Mouse (Mus musculus): ENCODE results near the gene Flt3l.
A peak's percentile ranks its signal among the peaks of the same experiment; 100 is the strongest.
"Not testable (repeated sequence)": the region's sequence is repeated elsewhere in the genome, so short reads cannot be mapped to it uniquely, and the experiment has no call there.

Gene Flt3l

DNA sequence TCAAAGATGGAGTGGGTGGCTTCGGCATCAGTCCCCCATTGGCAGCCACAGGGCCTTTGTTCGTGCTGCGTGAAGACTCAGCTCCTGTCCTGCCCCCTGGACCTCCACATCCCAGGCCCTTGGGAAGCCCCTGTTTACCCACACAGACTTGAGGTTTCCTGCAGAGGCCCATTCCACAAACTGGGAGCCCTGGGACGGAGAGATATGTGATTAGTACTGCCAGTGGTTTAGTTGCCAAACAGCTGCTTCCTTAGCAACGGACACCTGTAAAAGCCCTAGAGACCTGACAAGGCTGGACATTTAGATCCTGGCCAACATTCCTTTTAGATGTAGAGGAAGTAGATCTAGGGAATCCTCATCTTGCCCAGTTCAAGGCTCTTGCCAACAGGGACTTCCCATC lies 5.7 kb upstream of the Flt3l start:
- DNase-seq (ENCODE audit: low spot score): no peak

DNA sequence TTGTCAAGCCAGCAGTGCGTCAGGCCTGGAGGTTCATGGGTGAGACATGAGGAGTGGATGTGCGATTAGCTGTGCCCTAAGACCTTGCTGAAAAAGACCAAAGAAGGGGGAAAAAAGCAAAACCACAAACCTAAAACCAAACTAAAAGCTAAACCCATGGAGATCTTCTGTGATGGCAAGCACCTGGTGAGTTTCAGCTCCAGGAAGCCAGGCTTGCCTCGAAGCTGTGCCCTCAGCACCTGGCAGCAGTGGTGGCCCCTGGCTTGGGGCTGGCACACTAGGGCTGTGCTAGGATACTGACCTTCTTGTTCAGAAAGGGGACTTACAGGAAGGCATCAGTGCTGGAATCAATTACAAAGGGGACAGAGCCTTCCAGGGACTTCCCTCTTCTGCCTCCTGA lies 5.1 kb upstream of the Flt3l start:
- no peak for DNase-seq (ENCODE audit: low spot score)

DNA sequence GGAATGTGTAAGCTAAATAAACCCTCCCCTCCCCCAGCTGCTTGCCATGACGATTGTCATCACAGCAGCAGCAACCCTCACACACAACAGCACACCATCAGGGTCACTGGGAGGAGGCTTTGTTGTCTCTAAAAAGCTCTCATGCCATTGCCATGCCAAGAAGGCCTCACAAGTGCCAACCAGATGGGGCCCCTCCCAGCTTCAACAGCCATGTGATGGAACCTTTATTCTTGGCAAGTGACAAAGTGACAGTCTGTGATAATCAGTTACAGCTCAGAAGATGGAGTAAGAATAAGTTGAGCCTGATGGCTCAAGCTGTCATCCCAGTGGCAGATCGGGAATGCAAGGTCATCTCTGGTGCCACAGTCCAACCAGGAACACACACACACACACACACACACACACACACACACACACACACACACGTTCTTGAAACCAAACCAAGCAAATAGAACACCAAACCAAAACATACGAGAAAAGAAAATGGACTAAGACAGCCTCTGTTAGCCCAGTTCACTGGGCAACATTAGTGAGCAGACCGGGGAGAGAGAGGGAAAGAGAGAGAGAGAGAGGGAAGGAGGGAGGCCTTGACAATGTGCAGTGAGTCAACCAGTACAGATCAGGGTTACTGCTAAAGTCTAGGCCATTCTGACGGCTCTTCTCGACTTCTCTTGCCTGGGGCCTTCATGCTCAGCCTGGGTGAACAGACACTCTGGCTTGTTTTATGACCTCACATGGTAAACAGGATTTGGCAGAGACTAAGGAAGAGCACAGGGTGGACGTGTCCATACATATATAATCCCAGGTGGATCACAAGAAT lies 3.9 kb upstream of the Flt3l start:
- DNase-seq (ENCODE audit: low spot score): no peak

DNA sequence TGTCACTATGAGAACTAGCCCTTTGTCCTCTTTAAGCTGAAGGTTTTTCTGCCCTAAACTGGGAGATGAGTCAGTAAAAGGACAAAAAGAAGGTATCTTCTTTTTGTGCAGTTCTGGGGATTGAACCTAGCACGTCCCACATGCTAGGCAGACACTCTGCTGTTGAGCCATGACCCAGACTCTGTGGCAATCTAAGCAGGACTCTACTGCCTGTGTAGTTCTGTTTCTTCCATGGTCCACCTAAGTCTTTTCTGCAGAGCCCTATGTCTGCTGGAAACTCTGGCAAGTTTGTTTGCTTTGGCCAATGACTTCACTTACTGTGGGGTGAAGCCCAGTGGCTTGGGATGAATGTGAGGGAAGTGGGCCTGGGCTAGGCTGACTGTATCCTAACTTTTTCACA lies 2.2 kb upstream of the Flt3l start:
- no peak for DNase-seq (ENCODE audit: low spot score)

DNA sequence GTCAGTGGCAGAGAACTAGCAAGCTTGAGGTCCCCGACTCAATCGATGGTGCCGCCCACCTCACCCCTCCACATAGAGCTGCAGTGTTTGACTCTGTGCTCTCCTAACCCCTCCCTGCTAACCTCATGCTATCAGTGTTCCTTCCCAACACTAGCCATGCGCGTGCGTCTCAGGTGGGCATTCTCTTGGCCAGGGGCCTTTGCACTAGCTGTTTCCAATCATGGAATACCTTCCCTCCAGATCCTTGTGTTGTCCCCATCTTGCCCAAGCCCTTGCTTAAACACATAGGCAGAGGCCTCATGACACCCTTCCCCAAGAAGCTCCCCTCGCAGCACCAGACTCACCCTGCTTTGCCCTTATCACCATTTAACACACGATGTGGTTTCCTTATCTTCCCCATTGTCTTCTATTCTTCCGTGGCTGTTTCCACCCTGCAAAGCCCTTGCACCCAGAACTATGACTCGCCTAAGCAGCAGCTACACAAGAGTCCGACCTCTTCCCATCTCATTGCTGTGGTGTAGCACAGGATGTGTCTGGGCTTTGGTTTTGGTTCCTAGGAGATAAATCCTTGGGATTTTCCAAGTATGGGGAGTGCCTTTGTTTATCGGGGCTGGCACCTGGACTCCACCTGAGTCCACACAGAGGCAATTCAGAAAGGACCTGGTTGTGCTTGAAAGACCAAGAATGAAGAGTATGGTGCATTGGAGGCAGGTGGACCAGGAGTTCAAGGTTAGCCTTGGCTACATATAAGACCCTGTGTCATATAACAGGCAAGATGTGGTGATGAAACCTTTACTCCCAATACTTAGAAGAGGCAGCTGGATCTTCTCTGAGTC lies 1.2 kb upstream of the Flt3l start:
- DNase-seq (ENCODE audit: low spot score): no peak

DNA sequence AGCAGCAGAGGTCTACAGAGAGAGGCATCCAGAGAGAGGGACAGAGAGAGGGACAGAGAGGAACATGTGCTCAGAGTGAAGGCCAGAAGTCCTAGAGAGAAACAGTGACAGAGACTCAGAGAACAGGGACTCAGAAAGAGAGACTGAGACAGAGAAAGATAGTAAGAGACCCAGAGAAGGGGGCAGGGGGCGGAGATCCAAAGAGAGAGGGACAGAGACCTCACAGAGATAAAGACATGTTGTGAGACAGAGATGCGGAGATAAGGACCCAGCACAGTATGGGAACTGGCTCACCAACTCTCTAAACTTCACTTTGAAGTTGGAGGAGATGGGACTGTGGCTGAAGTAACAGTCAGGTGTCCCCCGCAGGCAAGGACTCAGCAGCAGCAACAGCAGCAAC lies 862 bp downstream of the Flt3l start:
- DNase-seq (ENCODE audit: low spot score): no peak

DNA sequence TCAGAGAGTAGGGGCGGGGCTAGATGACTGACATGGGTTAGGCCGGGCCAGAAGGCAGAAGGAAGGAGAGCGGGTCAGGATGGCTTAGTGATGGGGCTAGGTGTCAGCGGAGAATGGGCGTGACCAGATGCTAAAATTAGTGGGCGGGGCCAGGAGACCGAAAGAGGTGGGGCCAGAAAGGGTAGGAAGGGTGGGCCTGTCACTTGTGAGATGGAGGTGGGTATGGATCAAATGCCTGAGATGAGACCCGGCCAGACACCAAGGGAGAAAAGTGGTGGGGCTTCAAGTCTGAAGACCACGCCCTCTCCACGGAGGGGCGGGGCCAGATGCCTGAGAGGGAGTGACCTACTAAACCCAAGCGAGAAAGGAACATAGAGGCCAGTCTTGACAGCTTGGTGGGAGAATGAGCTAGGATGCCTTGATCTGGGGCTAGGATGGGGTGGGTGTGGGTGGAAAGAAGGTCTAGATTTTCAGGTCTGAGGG lies 1.6 kb downstream of the Flt3l start:
- no peak for DNase-seq (ENCODE audit: low spot score)

DNA sequence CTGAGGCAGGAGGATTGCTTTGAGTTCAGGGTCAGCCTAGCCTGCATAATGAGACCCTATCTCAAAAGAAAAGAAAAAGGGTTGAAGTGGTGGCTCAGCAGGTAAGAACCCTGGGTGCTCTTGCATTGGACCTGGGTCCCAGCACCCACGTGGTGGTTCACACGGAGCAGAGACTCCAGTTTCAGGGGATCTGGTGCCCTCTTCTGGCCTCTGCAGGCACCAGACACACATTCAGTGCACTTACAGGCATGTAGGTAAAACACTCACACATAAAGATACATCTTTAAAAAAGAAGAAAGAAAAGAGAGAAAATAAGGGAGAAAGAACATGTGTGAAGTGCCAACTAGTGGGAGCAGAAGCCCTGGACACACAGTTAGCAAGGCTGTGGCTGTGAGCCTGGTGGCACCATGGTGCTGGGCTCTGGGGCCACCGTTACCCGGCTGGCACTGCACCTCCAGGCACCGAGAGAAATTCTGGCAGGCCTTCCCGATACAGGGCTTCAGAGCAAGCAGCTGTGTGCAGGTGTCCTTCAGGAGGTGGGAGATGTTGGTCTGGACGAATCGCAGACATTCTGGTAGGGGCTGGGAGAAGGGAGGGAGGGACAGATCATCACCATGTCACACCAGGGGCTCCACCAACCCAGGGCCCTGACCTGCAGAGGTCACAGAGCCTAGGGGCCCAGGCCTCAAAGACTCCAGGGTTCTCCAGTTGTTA lies 2.6 kb downstream of the Flt3l start:
- no peak for DNase-seq (ENCODE audit: low spot score)

DNA sequence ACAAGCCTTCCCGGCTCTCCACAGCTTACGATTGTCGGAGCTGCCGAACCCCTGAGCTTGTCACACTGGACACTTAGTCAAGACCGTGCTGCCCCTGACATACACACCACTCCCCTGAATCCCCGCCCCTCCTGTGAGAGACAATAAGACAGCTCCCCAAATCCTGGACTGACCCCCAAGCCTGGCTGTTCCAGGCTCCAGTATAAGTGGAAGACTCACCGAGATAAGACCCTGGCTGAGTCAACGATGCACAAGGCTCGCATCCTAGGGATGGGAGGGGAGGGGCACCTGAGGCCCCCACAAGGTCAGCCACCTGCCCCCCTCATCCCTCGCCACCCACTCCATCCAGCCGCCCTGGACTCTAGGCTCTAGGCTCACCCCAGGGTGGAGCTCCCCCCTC lies 4.4 kb downstream of the Flt3l start:
- no peak for DNase-seq (ENCODE audit: low spot score)

DNA sequence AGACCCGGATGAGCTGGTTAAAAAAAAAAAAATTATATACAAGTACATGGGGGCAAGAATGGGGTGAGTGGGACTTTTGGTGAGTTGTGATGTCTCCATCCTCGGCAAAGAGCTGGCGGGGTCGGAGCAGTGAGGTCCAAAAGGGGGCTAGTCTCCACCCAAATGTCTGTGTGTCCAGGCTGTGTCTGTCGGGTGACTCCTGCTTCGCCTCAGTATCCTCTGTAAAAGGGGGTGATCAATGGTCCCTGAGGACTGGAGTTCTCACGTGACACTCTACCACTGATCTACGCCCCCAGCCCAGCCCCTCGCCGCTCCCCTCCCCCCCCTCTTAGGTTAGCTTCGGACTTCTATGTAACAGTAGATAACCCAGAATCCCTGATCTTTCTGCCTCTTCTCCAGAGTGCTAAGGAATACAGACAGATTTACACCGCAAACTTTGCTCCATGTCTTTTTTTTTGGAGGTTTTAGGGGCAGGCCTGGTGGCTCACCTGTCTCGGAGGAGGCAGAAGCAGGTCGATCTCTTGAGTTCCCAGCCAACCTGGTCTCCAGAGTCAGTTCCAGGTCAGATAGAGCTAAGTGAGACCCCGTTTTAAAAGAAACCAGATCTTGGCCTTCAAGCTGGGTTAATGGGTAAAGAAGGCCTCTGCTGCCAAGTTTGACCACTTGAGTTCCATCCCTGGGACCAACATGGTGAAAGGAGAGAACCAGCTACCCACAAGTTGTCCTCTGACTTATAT lies 6.3 kb downstream of the Flt3l start:
- DNase-seq (ENCODE audit: low spot score): no peak

DNA sequence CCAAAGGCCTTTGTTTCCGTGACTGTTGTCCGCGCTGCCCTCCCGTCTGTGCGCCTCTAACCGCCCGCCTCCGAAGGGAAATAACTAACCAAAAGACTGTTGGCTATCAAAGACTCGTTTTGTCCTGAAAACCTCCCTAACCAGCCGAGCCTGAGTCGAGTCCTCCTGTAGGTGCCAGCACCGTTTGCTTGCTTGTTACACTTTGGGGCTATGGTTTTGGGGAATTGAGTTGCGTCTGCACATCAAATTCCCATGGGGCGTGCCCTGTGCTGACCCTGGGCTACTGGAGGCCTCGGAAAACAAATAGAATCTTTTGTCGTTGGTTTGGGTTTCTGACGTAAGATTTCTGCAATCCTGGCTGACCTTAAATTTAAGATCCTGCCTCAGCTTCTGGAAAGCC lies 6.9 kb downstream of the Flt3l start:
- no peak for DNase-seq (ENCODE audit: low spot score)

DNA sequence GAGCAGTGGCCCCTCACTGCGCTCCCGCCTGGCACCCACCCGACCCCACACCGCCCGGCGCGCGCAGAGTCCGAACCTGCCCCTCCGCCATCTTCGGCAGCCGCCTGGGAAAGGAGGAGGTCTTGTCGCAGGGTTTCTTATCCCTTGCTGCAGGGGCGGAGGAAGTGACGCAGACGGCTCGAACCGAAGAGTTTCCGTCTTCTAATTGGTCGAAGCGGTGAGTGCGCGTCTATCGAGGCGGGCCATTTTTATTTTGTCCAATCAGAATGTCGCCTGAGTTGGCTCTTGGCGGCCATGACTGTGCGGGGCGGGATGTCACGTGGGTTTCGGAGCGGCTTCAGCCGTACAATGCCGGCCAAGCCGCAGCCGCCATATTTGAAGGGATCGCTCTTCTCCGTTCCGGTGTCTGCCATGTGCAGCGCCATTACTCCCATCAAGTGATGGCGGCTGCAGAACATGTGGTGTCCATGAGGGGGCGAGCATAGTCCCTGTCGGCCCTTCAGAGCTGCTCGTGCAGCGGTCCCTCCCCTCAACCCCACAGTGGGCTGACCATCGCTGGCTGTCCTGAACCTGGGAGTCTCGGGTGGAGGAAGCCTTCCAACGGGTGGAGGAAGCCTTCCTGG lies 7.5 kb downstream of the Flt3l start, which contains the start of gene Rpl13a:
Gene Rpl13a (minus strand): TSS at position 138 of the 623 bp plus-strand sequence.
- peak; percentile 97 for DNase-seq (ENCODE audit: low spot score)

DNA sequence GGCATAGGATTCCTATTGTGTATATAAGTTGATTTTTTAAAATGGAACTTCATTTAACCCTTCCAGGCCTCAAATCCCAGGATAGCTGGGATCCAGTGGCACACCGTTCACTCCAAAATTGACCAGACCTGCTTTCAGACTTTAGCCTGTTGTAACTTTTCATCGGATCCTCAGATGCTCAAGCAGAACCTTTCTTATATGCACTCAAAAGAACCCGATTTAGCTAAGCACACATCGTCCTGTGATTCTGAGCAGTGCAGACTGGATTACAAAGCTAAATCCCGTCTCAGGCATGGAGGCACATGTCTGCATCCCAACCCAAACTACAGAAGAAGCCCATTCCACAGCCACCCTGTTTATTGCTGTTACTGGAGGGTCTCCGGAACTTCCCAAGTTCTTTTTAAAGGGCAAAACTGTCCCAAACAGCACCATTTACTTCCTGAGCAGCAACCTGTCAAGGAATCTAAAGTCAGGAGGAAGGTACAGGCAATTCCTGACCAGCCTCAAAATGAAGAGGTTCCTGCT lies 8.5 kb downstream of the Flt3l start:
- no peak for DNase-seq (ENCODE audit: low spot score)

DNA sequence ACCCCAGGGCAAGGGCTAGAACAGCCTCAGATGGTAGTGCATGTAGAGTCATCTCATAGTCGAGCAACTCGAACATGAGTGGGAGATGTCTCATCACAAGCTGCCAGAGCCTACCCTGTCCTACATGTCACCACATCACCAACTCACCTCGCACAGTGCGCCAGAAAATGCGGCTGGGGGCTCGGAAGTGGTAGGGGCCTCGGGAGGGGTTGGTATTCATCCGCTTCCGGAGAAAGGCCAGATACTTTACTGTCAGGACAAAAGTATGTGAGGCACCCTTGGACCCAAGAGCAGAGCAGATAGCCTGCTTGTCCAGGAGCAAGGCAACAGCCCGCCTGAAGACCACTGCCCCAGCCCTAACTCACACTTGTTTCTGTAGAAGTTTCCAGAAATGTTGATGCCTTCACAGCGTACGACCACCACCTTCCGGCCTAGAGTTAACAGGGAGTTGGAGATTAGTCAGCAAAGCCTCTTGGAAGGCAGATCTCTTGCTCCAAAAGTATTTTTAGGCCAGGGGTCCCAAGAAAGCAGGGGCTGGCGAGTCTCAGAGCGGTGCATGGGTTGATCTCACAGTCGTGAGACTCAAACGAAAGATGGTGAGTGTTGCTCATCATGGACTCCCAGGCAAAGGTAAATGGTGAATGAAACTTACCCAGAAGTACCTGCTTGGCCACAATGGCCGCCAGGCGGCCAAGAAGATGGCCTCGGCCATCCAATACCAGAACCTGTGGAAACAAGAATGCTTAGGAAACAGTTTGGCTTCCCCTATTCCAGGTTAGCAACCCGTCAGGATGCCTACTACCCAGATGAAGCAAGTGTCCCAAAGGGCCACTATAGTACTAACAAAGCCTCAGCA lies 9.2 kb downstream of the Flt3l start:
- DNase-seq (ENCODE audit: low spot score): no peak

DNA sequence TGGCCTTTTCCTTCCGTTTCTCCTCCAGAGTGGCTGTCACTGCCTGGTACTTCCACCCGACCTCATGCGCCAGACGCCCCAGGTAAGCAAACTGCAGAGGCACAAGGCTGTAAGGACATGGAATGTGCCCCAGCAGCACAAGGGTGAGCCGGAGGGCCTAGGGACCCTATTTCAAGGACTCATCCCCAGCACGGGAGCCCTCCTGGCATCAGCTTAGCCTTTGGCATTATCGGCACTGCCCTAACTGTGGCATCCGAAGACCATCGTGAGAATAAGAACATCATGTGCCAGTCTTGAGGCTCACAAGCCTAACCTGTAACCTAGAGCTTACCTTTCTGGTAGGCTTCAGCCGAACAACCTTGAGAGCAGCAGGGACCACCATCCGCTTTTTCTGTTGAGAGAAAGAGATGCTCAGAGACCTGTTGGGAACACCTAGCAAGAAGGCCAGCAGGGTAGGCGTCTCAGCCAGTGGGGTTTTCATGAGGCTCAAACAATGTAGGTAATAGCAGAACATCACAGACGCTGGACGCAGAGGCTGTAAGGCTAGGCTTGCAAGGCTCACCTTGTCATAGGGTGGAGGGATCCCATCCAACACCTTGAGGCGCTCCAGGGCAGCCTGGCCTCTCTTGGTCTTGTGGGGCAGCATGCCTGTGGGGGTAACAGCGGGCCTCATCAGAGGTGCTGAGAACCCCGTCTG lies 9.9 kb downstream of the Flt3l start:
- DNase-seq (ENCODE audit: low spot score): no peak

DNA sequence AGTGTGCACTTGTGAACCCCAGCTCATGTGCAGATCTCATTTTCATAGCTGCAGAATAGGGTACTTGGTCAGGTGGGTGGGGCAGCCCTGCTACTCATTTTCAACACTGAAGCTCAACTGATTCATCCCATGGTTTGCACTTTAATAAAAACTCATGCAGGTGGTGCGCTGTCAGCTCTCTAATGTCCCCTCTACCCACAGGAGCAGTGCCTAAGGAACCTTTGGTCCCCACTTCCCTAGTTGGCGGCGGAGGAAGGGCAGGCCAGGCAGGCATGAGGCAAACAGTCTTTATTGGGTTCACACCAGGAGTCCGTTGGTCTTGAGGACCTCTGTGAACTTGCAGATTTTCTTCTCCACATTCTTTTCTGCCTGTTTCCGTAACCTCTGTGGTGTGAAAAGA lies 10.6 kb downstream of the Flt3l start:
- not testable (repeated sequence) for DNase-seq (ENCODE audit: low spot score)

DNA sequence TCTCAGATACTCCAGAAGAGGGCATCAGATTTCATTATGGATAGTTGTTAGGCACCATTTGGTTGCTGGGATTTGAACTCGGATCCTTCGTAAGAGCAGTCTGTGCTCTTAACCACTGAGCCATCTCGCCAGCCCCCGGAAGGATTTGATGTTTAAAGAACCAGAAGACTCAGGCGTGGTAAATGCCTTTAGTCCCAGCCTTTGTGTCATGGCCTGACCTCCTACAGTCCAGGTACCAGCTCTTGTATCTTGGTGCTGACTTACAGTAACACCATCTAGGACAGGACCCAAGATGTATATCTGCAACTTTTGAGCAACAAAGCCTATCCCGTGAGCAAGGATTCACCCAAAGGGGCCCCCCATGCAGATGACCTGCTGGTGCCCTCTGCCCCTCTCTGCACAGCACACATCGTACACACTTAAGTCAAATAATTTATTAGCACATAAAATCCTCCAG lies 11.1 kb downstream of the Flt3l start:
- no peak for DNase-seq (ENCODE audit: low spot score)

DNA sequence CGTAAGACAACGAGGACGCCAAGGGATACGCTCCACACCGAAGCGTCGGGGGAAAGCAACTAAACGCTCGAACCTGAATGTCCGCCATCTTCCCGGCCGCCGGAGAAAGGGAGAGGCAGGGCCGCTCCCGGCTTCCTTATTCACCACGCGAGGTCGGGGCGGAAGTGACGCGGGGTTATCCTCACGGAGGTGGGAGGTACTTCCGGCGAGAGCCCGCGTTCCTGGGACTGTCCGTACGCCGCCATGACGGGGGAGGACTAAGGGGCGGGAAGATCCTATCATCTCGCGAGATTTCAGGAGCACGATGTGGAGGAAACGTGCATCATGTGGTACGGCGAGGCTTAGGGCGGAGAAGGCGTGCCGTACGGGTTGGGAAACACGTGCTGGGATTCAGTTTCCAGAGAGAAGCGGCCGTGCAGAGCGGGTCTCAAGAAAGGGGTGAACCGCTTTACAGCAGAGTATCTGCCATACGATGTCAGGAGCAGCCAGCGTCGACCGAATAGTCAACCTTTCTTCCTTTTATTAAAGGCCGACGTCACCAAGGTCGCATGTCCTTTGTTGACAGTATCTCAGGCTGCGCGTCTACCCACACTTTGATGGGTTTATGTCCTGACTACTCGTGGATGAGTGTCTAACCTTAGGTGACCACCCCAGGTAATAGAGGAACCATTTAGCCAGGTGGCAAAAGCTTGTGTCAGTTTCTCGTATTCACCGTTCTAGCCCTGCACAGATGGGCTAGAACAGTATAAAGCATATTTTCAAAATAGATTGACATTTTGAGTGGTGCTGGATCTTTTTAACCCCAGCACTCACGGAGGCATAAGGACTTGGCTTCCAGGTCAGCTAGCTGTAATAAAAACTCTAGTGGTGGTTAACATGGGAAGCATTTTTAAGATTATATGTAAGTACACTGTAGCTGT lies 11.7 kb downstream of the Flt3l start, which contains the start of gene Rps11:
Gene Rps11 (minus strand): TSS at position 216 of the 920 bp plus-strand sequence.
- peak; percentile 97 for DNase-seq (ENCODE audit: low spot score)
